In the genomic region with DNA sequence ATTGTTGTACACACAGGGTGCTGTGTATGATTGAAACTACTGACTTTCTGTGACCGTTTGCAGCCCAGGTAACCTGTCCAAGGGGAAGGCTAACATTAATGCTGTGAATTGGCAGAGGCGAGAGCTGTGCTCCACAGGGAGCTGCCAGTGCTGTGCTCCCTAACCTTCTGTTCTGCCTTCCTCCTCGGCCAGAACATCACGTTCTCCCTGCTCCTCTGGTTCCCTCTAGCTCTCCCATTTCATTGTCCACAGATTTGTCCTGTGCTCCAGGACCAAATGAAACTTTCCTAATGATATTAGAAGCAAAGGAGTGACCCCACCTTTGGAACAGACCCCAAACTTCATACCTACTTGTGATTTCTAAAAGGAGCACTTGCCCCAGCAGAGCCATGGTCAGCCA, we compare ENCODE assay signal across 13 mouse cellular contexts. TPM values are rescaled to one million over a fixed set of nuclear protein-coding genes. Genes with fewer than 3 reads are reported as not detected.
DNase-seq lines count a peak whose midpoint lies in the region; ATAC-seq and TF ChIP-seq lines count a peak whose summit lies in the region.
"Had no signal": no experiment of that assay in that cellular context is flagged by ENCODE, and none has a peak within 500 bp of the region (broad histone marks: within the 10 kb centered on the region; RNA-seq: fewer than 3 reads in every experiment).

No protein-coding gene starts in this region.

- H3K9ac ChIP-seq in kidney, embryonic 14.5 days (ENCODE audit: low read depth, low read length), result no peak overlapping the region
- H3K9ac ChIP-seq: liver, embryonic 14.5 days had no signal

- H3K36me3 ChIP-seq in kidney, adult 2 months (ENCODE audit: control insufficient read depth, insufficient read depth, low read length), result peaks cover 13% of the 10 kb centered on the region
- H3K36me3 ChIP-seq in kidney, embryonic 14.5 days (ENCODE audit: control insufficient read depth, insufficient read depth, low read length), result peaks cover 64% of the 10 kb centered on the region

- no peaks in the 10 kb centered on the region for H3K9me3 ChIP-seq in kidney, embryonic 14.5 days (ENCODE audit: control insufficient read depth, low read length)
- H3K9me3 ChIP-seq: midbrain, embryonic 10.5 days had no signal

- 56% methylated on average over 4 of the region's 4 CpGs for WGBS in kidney, adult 2 months
- WGBS in kidney, embryonic 14.5 days, result 87% methylated on average over 4 of the region's 4 CpGs

- no peaks in the 10 kb centered on the region for H3K27me3 ChIP-seq in kidney, adult 2 months (replicated peaks; ENCODE audit: control insufficient read depth, insufficient read depth, low read length)
- no peaks in the 10 kb centered on the region for H3K27me3 ChIP-seq in kidney, embryonic 14.5 days (ENCODE audit: control insufficient read depth, insufficient read depth, low read length)

- H3K4me3 ChIP-seq in kidney, adult 2 months (ENCODE audit: insufficient read depth, low read depth, low read length), result no peak overlapping the region
- H3K4me3 ChIP-seq in kidney, embryonic 14.5 days (ENCODE audit: low read length), result no peak overlapping the region
- no peak overlapping the region for H3K4me3 ChIP-seq in brown adipose tissue, adult 24 weeks (ENCODE audit: insufficient read depth, low read depth, low read length)
- H3K4me3 ChIP-seq: midbrain, embryonic 10.5 days; myocyte had no signal

- peak; percentile 81 for ATAC-seq in cerebellum, adult (ENCODE audit: insufficient number of reproducible peaks, low FRiP score, low TSS enrichment)
- no peak for ATAC-seq in kidney, embryonic 14.5 days (ENCODE audit: low FRiP score, low TSS enrichment)

- H3K4me1 ChIP-seq in kidney, adult 2 months (ENCODE audit: control insufficient read depth, insufficient read depth, low read length), result peaks cover 7% of the 10 kb centered on the region
- no peaks in the 10 kb centered on the region for H3K4me1 ChIP-seq in kidney, embryonic 14.5 days (ENCODE audit: control insufficient read depth, insufficient read depth, low read length)
- peaks cover 8% of the 10 kb centered on the region; the same call in 1 of the 2 replicates for H3K4me1 ChIP-seq in brown adipose tissue, adult 24 weeks (ENCODE audit: control insufficient read depth, insufficient read depth, insufficient read length, low read length)

- no peak overlapping the region for H3K4me2 ChIP-seq in kidney, embryonic 14.5 days (replicated peaks; ENCODE audit: low read depth, low read length)

- peak overlapping the region; percentile 27 for H3K27ac ChIP-seq in kidney, adult 2 months (ENCODE audit: insufficient read depth, low read depth, low read length)
- no peak overlapping the region for H3K27ac ChIP-seq in kidney, embryonic 14.5 days (ENCODE audit: low read depth, low read length)
- peak overlapping the region; percentile 24 for H3K27ac ChIP-seq in brown adipose tissue, adult 24 weeks (replicated peaks; ENCODE audit: low read depth, low read length)
- H3K27ac ChIP-seq: liver, embryonic 14.5 days; midbrain, embryonic 10.5 days had no signal

- TF ChIP-seq POLR2A in kidney, adult 2 months (IDR thresholded peaks at IDR 0.05; ENCODE audit: low read depth, low read length), result no peak

- TF ChIP-seq CTCF in kidney, adult 2 months (conservative IDR thresholded peaks at IDR 0.05; ENCODE audit: insufficient read depth, insufficient read length, low read depth, low read length), result no peak

- DNase-seq in cerebellum, postnatal 4 days (ENCODE audit: low spot score in 2 of 2), result no peak
- peak; percentile 46 for DNase-seq in kidney, adult 2 months
- peak; percentile 78 to 81 for DNase-seq in cerebellum, postnatal 25 days
- DNase-seq in Muller cell, postnatal 12 days (ENCODE audit: inconsistent ontology term), result no peak
- no peak for DNase-seq in spleen, postnatal 36 days (ENCODE audit: low spot score in 2 of 2)
- DNase-seq: heart, postnatal 4 days; thymus, postnatal 36 days had no signal

RNA-seq across cellular contexts. Expression of a gene that starts 20.0 kb away (rescaled TPM):
- 7.0 TPM in 2 replicates for polyA plus RNA-seq in kidney, adult 2 months (2012; rRNA removed)
- polyA plus RNA-seq in kidney, embryonic 14.5 days (2014; fragmentation: Nextera tagmentation; extraction: Ambion mirVana), result 0.74 and 2.0 TPM in 2 replicates
- polyA plus RNA-seq in brown adipose tissue, adult 24 weeks (2012; ENCODE audit: insufficient read depth, insufficient read length, missing spikeins), result 0.71 and 2.3 TPM in 2 replicates

RNA-seq across cellular contexts. Expression of a gene that starts 38.4 kb away (rescaled TPM):
- 114 and 127 TPM in 2 replicates for polyA plus RNA-seq in kidney, adult 2 months (2012; rRNA removed)
- polyA plus RNA-seq in kidney, embryonic 14.5 days (2014; fragmentation: Nextera tagmentation; extraction: Ambion mirVana), result 356 and 399 TPM in 2 replicates
- 157 and 167 TPM in 2 replicates for polyA plus RNA-seq in brown adipose tissue, adult 24 weeks (2012; ENCODE audit: insufficient read depth, insufficient read length, missing spikeins)

RNA-seq across cellular contexts. Expression of a gene that starts 54.8 kb away (rescaled TPM):
- 87.2 and 103 TPM in 2 replicates for polyA plus RNA-seq in kidney, adult 2 months (2012; rRNA removed)
- 31.1 and 32.8 TPM in 2 replicates for polyA plus RNA-seq in kidney, embryonic 14.5 days (2014; fragmentation: Nextera tagmentation; extraction: Ambion mirVana)
- polyA plus RNA-seq in brown adipose tissue, adult 24 weeks (2012; ENCODE audit: insufficient read depth, insufficient read length, missing spikeins), result 22.4 and 24.6 TPM in 2 replicates

Comparison
In these comparisons a context has a peak if more than half of its experiments do, and no peak if none do; other contexts are left out.
1. DNase-seq: peak in kidney, adult 2 months (single experiment) and cerebellum, postnatal 25 days (2 of 2); none in cerebellum, postnatal 4 days (0 of 2), Muller cell, postnatal 12 days (single experiment) and spleen, postnatal 36 days (0 of 2).